Mouse (Mus musculus): ENCODE measurements around the gene Mfn2. TPM values are rescaled to one million over a fixed set of nuclear protein-coding genes. Genes with fewer than 3 reads are reported as not detected.
A peak's percentile ranks its signal among the peaks of the same experiment; 100 is the strongest.
"Not testable (repeated sequence)": the region's sequence is repeated elsewhere in the genome, so short reads cannot be mapped to it uniquely, and the experiment has no call there.

Mfn2 gene
- polyA plus RNA-seq, 2 experiments = 8.6 to 9.2 TPM

- H3K27ac ChIP-seq = no peak overlapping the region
- DNase-seq (ENCODE audit: low read depth in 3 of 3, low spot score in 3 of 3) (no peak), ATAC-seq (ENCODE audit: insufficient read depth) (no peak)
- TF ChIP-seq EP300 (IDR thresholded peaks at IDR 0.05; ENCODE audit: low read depth) (no peak), CTCF (IDR thresholded peaks at IDR 0.05; ENCODE audit: low read depth) (no peak)
- H3K9me3 ChIP-seq (ENCODE audit: control insufficient read depth, low read length) = no peaks in the 10 kb centered on the region
- 71% methylated on average over 2 of the region's 2 CpGs for WGBS (ENCODE audit: insufficient replicate concordance)
- H3K27me3 ChIP-seq (ENCODE audit: control insufficient read depth, insufficient read depth, low read length) = no peaks in the 10 kb centered on the region
- no peak overlapping the region for H3K4me2 ChIP-seq (ENCODE audit: low read depth)
- H3K36me3 ChIP-seq (replicated peaks; ENCODE audit: control insufficient read depth, insufficient read depth, low read depth) = no peaks in the 10 kb centered on the region
- no peak overlapping the region for H3K4me3 ChIP-seq (ENCODE audit: insufficient read depth in 1 of 2, low read depth in 2 of 2, low read length in 2 of 2)
- peaks cover 11% of the 10 kb centered on the region in 2 experiments for H3K4me1 ChIP-seq (replicated peaks; ENCODE audit: control insufficient read depth in 2 of 2, insufficient read depth in 2 of 2, low read length in 1 of 2)
- H3K9ac ChIP-seq (replicated peaks) = no peak overlapping the region
These were observed 53.7 kb downstream of the Mfn2 start for GRCm38 (mm10) chr4:147850776-147851175.

GRCm38 (mm10) chr4:147848584-147848991 lies 55.9 kb downstream of the Mfn2 start:
- peak; percentile 65 for ATAC-seq (ENCODE audit: insufficient read depth)
- TF ChIP-seq EP300 (IDR thresholded peaks at IDR 0.05; ENCODE audit: low read depth) (no peak), CTCF (IDR thresholded peaks at IDR 0.05; ENCODE audit: low read depth) (no peak)
- H3K27ac ChIP-seq = no peak overlapping the region; the same call in 1 of the 2 replicates

GRCm38 (mm10) chr4:147847614-147848583 lies 56.6 kb downstream of the Mfn2 start, which contains the start of gene Zfp933:
TSS of gene Zfp933 (minus strand) at chr4:147848366.
- H3K36me3 ChIP-seq (replicated peaks; ENCODE audit: control insufficient read depth, insufficient read depth, low read depth) = no peaks in the 10 kb centered on the region
- peaks cover 11% of the 10 kb centered on the region in 2 experiments for H3K4me1 ChIP-seq (replicated peaks; ENCODE audit: control insufficient read depth in 2 of 2, insufficient read depth in 2 of 2, low read length in 1 of 2)
- H3K9me3 ChIP-seq (ENCODE audit: control insufficient read depth, low read length) = no peaks in the 10 kb centered on the region
- peak within 1 kb of the TSS; percentile 79 for H3K4me2 ChIP-seq (ENCODE audit: low read depth)
- under 1% methylated on average over 23 of the region's 23 CpGs for WGBS (ENCODE audit: insufficient replicate concordance)
- no peak within 1 kb of the TSS; the same call in 1 of the 2 replicates for H3K27ac ChIP-seq
- peak within 1 kb of the TSS; percentile 74 for H3K9ac ChIP-seq (replicated peaks)
- ATAC-seq (ENCODE audit: insufficient read depth) (peak; percentile 85), DNase-seq (ENCODE audit: low read depth in 3 of 3, low spot score in 3 of 3) (peak; percentile 78 to 88 (median 83))
- H3K27me3 ChIP-seq (ENCODE audit: control insufficient read depth, insufficient read depth, low read length) = no peaks in the 10 kb centered on the region
- H3K4me3 ChIP-seq (ENCODE audit: insufficient read depth in 1 of 2, low read depth in 2 of 2, low read length in 2 of 2) = peak within 1 kb of the TSS; percentile 81 to 96
- no peak for TF ChIP-seq EP300 (IDR thresholded peaks at IDR 0.05; ENCODE audit: low read depth)
- TF ChIP-seq CTCF (IDR thresholded peaks at IDR 0.05; ENCODE audit: low read depth) = no peak

More at GRCm38 (mm10) chr4:147848584-147848991, 55.9 kb downstream of the Mfn2 start:
- Histone ChIP-seq H3K36me3 (replicated peaks; ENCODE audit: control insufficient read depth, insufficient read depth, low read depth) (no peaks in the 10 kb centered on the region), H3K4me2 (ENCODE audit: low read depth) (peak overlapping the region; percentile 79), H3K4me3 (ENCODE audit: insufficient read depth in 1 of 2, low read depth in 2 of 2, low read length in 2 of 2) (peak overlapping the region; percentile 81 to 96), H3K9me3 (ENCODE audit: control insufficient read depth, low read length) (no peaks in the 10 kb centered on the region), H3K4me1 (replicated peaks; ENCODE audit: control insufficient read depth in 2 of 2, insufficient read depth in 2 of 2, low read length in 1 of 2) (peaks cover 11% of the 10 kb centered on the region in 2 experiments), H3K9ac (replicated peaks) (peak overlapping the region; percentile 74), H3K27me3 (ENCODE audit: control insufficient read depth, insufficient read depth, low read length) (no peaks in the 10 kb centered on the region)
- peak in 2 of 3 experiments; percentile 29 to 70 for DNase-seq (ENCODE audit: low read depth in 3 of 3, low spot score in 3 of 3)
- 7% methylated on average over 4 of the region's 4 CpGs for WGBS (ENCODE audit: insufficient replicate concordance)

GRCm38 (mm10) chr4:147842871-147843270 lies 61.6 kb downstream of the Mfn2 start:
- DNase-seq (ENCODE audit: low read depth in 3 of 3, low spot score in 3 of 3) (no peak), ATAC-seq (ENCODE audit: insufficient read depth) (no peak)
- no peaks in the 10 kb centered on the region for H3K27me3 ChIP-seq (ENCODE audit: control insufficient read depth, insufficient read depth, low read length)
- no peak overlapping the region for H3K27ac ChIP-seq
- 72% methylated on average over 3 of the region's 3 CpGs for WGBS (ENCODE audit: insufficient replicate concordance)
- no peaks in the 10 kb centered on the region for H3K9me3 ChIP-seq (ENCODE audit: control insufficient read depth, low read length)
- peaks cover 0 to 5% of the 10 kb centered on the region in 2 experiments; a peak in 2 of 4 replicates for H3K4me1 ChIP-seq (replicated peaks; ENCODE audit: control insufficient read depth in 2 of 2, insufficient read depth in 2 of 2, low read length in 1 of 2)
- no peak for TF ChIP-seq CTCF (IDR thresholded peaks at IDR 0.05; ENCODE audit: low read depth)
- TF ChIP-seq EP300 (IDR thresholded peaks at IDR 0.05; ENCODE audit: low read depth) = no peak
- no peak overlapping the region for H3K9ac ChIP-seq (replicated peaks)
- H3K36me3 ChIP-seq (replicated peaks; ENCODE audit: control insufficient read depth, insufficient read depth, low read depth) = no peaks in the 10 kb centered on the region; the same call in 1 of the 2 replicates
- H3K4me2 ChIP-seq (ENCODE audit: low read depth) = no peak overlapping the region
- no peak overlapping the region for H3K4me3 ChIP-seq (ENCODE audit: insufficient read depth in 1 of 2, low read depth in 2 of 2, low read length in 2 of 2)

GRCm38 (mm10) chr4:147839282-147839681 lies 65.2 kb downstream of the Mfn2 start:
- H3K36me3 ChIP-seq (replicated peaks; ENCODE audit: control insufficient read depth, insufficient read depth, low read depth); ATAC-seq (ENCODE audit: insufficient read depth); H3K9ac ChIP-seq (replicated peaks); H3K4me3 ChIP-seq (ENCODE audit: insufficient read depth in 1 of 2, low read depth in 2 of 2, low read length in 2 of 2); H3K27ac ChIP-seq; DNase-seq (ENCODE audit: low read depth in 3 of 3, low spot score in 3 of 3); H3K4me2 ChIP-seq (ENCODE audit: low read depth); H3K4me1 ChIP-seq (replicated peaks; ENCODE audit: control insufficient read depth in 2 of 2, insufficient read depth in 2 of 2, low read length in 1 of 2); H3K9me3 ChIP-seq (ENCODE audit: control insufficient read depth, low read length); H3K27me3 ChIP-seq (ENCODE audit: control insufficient read depth, insufficient read depth, low read length): not testable (repeated sequence)
- WGBS (ENCODE audit: insufficient replicate concordance) = 94% methylated on average over 9 of the region's 26 CpGs
